Mouse (Mus musculus): ENCODE results near the gene Tmem151b.

The Tmem151b gene

DNA sequence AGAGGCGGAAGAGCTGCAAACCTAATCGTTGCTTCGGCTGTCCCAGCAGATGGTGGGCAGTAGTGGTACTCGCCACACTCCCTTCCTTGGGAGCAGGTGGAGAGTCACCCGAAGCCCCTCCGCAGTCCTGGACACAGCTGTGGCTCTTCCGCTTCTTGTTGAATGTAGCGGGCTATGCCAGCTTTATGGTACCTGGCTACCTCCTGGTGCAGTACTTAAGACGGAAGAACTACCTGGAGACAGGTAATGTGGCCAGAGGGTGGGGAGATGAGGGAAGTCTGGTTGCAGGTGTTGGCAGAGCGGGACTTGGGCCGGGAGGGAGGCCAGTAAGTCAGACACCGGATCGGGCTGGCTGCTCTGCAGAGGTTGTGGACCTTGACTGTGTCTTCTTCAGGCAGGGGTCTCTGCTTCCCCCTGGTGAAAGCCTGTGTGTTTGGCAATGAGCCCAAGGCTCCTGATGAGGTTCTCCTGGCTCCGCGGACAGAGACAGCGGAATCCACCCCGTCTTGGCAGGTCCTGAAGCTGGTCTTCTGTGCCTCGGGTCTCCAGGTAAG lies 15.1 kb upstream of the Tmem151b start:
- peak; percentile 63 for DNase-seq (ENCODE audit: low spot score)

- peak; percentile 99 for DNase-seq (ENCODE audit: low spot score)
These were observed 14.4 kb upstream of the Tmem151b start, which contains the start of gene Slc35b2 for GRCm38 (mm10) chr17:45563655-45564530. Slc35b2 (plus strand) TSS chr17:45563874.

DNA sequence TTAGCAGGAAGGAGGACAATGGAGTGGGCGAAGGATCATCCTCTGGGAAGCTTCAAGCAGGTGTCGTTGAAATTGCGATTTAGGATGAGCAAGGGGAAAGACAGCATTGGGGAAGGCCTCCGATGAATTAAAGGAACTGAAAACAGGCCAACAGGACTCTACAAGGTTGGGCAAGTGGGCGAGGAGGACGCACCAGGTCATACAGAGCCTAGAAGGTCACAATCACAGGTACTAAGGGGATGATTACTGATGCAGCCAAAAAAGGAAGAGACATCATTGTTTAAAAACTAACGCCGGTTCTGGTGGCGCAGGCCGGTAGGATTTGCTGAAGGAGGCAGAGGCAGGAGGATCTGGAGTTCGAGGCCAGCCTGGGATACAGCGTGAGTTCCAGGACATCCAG lies 13.7 kb upstream of the Tmem151b start:
- peak; percentile 19 for DNase-seq (ENCODE audit: low spot score)

- DNase-seq (ENCODE audit: low spot score) = no peak
These were observed 10.5 kb upstream of the Tmem151b start for GRCm38 (mm10) chr17:45559732-45560525.

- DNase-seq (ENCODE audit: low spot score) = peak; percentile 46
These were observed 8.8 kb upstream of the Tmem151b start for GRCm38 (mm10) chr17:45557998-45558862.

GRCm38 (mm10) chr17:45557246-45557824 lies 7.9 kb upstream of the Tmem151b start:
- DNase-seq (ENCODE audit: low spot score) = no peak

DNA sequence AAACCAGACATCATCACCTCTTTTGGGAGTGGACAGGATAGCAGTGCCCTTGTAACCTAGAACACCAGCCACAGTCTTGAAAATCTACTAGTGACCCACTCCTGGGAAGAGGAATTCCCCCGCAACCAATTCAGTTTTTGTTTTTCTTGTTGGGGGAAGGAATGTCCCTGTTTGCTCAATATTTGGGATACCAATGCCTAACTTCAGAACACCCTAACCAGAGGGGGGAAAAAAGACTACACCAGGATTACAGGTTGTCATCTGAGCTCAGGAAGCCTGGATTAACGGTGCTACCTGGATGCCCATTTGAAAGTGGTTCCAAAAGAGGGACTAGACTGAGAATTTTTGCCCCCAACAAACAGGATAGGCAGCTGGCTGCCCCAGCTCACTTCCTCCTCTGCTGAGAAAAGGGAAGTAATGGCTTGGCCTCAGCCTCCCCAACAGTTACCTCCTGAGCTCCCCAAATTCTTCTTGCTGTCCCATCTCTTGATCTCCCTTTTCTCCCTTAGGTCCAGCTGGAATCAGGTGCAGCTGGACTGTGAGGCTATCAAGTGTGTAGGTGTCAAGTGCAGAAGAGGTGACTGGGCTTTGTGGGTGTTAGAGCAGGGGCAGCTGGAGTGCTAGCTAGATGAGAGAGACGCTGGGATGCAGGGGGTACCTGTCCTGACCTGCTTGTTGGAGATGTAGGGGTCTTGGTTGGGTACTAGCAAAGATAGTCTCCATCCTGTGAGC lies 7.2 kb upstream of the Tmem151b start:
- no peak for DNase-seq (ENCODE audit: low spot score)

DNA sequence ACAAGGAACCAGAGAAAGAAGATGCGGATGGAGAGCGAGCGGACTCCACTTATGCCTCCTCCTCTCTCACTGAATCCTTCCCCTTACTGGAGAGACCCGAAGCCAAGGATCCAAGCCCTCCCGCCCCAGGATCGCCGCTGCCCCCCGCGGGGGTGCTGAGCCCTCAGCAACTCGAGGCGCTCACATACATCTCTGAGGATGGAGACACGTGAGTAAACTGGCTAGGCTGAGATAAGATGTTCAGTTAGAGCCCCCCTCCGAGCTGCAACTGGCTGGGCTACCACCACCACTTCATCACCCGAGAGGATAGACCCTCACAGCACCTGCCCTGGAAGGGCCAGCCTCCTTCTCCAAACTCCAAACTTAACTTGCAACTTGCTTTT lies 6.6 kb upstream of the Tmem151b start:
- no peak for DNase-seq (ENCODE audit: low spot score)

GRCm38 (mm10) chr17:45555452-45556106 lies 6.1 kb upstream of the Tmem151b start, which contains the start of gene Nfkbie:
Nfkbie (plus strand) TSS chr17:45555703.
- peak; percentile 96 for DNase-seq (ENCODE audit: low spot score)

- DNase-seq (ENCODE audit: low spot score) = no peak
These were observed 4.9 kb upstream of the Tmem151b start for GRCm38 (mm10) chr17:45554420-45554819.

DNA sequence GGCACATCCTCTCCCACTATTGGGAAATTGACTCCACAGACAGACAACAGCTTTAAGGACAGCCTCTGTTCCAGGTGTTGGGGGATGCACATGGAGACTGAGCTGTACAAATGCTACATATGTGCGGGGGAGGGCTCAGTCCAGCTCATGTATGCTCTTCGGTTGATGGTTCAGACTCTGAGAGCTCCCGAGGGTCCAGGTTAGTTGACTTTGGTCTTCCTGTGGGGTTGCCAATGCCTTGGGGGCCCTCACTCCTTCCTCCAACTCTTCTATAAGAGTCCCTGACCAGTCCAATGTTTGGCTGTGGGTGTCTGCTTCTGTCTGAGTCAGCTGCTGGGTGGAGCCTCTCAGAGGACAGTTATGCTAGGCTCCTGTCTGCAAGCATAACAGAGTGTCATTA lies 3.6 kb upstream of the Tmem151b start:
- no peak for DNase-seq (ENCODE audit: low spot score)

GRCm38 (mm10) chr17:45551816-45552451 lies 2.5 kb upstream of the Tmem151b start:
- peak; percentile 89 for DNase-seq (ENCODE audit: low spot score)

- peak; percentile 40 for DNase-seq (ENCODE audit: low spot score)
These were observed 1.8 kb upstream of the Tmem151b start for GRCm38 (mm10) chr17:45551249-45551796.

DNA sequence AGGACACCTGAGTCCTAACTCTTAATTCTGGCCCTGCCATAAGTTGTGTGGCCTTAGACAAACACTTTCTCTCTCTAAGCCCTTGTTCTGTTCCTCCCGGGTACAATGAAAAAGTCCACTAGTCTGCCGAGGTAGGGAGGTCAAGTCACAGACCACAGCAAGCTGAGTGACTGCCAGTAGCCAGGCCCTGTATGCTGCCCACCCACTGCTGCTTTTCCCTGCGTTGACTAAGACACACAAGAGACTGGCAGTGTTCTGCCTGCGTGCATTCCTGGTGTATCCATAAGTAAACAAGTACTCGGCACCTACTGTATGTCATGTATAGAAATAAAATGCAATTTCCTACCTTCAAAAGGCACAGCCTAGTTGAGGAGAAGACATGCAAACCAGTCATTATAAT lies 776 bp upstream of the Tmem151b start:
- no peak for DNase-seq (ENCODE audit: low spot score)

GRCm38 (mm10) chr17:45548541-45549512 lies 650 bp downstream of the Tmem151b start:
- DNase-seq (ENCODE audit: low spot score) = peak; percentile 69

DNA sequence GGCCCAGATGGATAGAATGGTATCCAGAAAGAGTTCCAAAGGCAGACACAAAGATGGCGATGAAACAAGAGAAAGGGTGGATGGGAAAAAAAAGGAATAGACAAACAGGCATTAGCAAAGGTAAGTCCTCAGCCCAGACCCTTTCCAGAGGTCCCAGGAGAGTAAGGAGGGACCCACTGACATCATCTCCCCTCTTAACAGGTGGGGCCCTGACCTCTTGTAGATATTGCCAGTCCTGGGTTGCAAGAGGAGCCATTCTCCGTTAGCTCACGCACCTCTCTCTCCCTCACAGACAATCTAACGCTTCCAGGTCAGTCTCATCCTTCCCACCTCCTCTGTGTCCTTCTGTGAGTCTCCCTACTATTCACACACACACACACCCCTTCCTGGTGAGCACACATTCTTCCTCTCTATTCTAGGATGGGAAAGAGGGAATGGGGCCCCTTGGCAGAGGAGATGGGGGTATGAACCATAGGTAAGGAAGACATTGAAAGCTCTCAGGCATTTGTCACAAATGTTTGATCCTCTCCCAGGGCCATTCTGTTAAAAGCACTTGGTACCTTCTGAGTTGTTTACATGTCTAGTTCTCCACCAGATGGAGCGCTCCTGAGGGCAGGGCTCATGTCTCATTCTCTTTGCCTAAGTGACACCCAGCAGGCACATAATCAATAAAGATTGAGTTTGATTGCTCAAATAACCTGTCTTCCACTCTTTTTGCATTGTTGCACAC lies 1.9 kb downstream of the Tmem151b start:
- no peak for DNase-seq (ENCODE audit: low spot score)

DNA sequence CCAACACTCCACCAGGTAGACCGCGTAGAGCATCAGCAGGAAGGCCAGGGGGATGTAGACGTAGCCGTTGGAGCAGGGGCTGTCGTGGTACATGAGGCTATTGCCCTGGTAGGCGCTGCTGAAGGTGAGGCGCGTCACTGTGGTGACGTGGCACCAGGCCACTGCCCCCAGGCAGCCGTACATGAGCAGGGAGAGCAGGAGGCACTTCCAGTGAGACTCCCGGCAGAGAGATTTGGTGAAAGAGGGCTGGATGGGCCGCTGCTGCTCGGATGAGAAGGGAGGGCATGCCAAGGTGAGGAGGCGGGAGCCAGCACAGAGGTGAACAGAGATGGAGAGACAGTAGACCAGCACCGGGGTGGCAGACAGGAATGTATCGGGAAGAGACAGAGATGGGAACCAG lies 2.5 kb downstream of the Tmem151b start:
- DNase-seq (ENCODE audit: low spot score) = no peak
